Mouse (Mus musculus): ENCODE measurements around the gene Mtf2.
"Not testable (repeated sequence)": the region's sequence is repeated elsewhere in the genome, so short reads cannot be mapped to it uniquely, and the experiment has no call there.

Gene Mtf2

GRCm38 (mm10) chr5:108085440-108085839 lies 20.0 kb downstream of the Mtf2 start:
- no peak for DNase-seq

- not testable (repeated sequence) for DNase-seq
These were observed 27.3 kb downstream of the Mtf2 start for GRCm38 (mm10) chr5:108092731-108093130.

- DNase-seq, result no peak
These were observed 32.2 kb downstream of the Mtf2 start for GRCm38 (mm10) chr5:108097676-108098075.

GRCm38 (mm10) chr5:108100196-108100595 lies 34.7 kb downstream of the Mtf2 start:
- DNase-seq, result no peak

GRCm38 (mm10) chr5:108104306-108104705 lies 38.8 kb downstream of the Mtf2 start:
- DNase-seq, result no peak

- no peak for DNase-seq
These were observed 43.9 kb downstream of the Mtf2 start for GRCm38 (mm10) chr5:108109346-108109745.

GRCm38 (mm10) chr5:108117693-108118092 lies 52.2 kb downstream of the Mtf2 start:
- no peak for DNase-seq

- no peak for DNase-seq
These were observed 54.9 kb downstream of the Mtf2 start for GRCm38 (mm10) chr5:108120221-108120900.

GRCm38 (mm10) chr5:108131849-108132440 lies 66.5 kb downstream of the Mtf2 start:
- no peak for DNase-seq

- peak; percentile 96 for DNase-seq
These were observed 67.2 kb downstream of the Mtf2 start, which contains the start of the genes Tmed5 and Ccdc18 for GRCm38 (mm10) chr5:108132441-108133243. Tmed5 (minus strand) TSS chr5:108132620. Ccdc18 (plus strand) TSS chr5:108132875.

GRCm38 (mm10) chr5:108152592-108152991 lies 87.1 kb downstream of the Mtf2 start:
- no peak for DNase-seq
